Mouse (Mus musculus) c-Kit-positive CD71-negative TER-119-negative erythroid progenitor cells, embryonic 14.5 days (primary cell): Measurements from ENCODE around the gene Zbtb43.

Experiments used
- DNase-seq: peaks from one replicate; pipeline ENCODE4 v3.0.0-alpha.2; 2013; ENCODE audit warnings: low read depth

The Zbtb43 gene

DNA sequence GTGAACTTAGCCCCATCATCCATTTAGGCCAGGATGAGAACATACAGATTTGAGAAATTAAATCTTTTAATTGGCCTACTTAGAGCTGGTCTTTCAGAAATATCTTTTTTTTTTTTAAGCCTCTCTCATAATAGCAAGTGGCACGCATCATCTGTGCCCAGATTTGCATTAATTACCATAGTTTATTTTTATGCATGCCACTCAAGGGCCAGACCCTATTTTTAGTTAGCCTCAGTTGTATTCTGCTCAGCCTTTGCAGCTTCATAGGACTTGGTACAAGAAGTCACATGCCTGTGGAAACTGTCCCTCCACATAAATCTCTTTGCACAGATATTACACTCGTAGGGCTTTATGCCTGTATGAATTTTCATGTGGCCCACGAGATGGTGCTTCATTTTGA lies 14.9 kb downstream of the Zbtb43 start:
- no peak for DNase-seq

DNA sequence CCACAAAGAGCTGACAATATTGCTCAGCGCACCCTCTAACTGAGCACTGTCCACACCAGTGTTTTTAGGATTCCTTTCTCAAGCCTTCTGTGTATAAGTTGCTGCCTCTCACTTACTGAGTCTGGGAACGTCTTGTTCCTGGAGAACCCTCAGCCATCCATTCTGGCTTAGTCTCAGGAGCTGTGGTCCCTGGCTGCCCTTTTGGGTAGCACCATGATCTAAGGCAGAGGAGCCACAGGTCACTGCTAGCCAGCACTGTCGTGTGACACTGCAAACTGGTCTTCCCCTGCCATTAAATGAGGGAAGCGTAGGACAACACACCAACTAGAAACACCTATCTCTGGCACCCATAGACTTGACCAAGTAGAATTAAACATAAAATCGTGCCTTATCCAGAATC lies 15.6 kb downstream of the Zbtb43 start:
- no peak for DNase-seq

GRCm38 (mm10) chr2:33452140-33452539 lies 16.2 kb downstream of the Zbtb43 start:
- no peak for DNase-seq

- no peak for DNase-seq
Observed at GRCm38 (mm10) chr2:33451038-33451978, 17.1 kb downstream of the Zbtb43 start.

DNA sequence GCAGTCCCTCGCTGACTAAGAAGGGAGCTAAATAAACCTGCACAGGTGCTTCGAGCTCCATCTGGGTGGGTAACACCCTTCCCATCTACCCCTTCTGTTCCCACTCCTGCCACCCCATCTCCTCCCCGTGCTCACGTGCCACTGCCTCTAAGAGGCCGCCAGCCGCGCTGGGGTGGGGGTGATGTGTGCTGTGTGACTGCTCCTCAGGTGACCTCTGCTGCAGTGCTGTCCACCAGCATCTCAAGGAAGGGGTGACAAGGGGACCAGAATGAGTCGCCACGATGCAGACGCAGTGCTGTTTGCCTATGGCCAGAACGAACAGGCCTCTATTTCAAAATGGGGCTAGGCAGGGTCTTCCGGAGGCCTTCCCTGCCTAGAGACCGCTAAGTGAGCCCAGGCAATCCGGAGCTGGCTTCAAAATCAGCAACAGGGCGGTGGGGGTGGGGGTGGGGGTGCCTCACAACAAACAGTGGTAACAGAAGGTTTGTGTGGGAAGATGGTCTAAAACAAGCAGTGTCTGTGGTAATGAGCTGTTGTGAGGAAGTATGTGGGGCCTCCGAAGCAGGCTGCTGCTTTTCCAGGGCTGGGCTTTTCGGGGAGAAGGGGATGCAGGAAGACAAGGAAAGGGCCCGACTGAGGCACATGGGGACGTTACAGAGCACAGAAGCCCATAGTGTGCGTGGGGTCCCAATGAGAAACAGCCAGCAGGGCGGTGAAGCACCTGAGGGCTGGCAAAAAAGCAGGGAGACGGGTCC lies 19.1 kb downstream of the Zbtb43 start:
- no peak for DNase-seq

DNA sequence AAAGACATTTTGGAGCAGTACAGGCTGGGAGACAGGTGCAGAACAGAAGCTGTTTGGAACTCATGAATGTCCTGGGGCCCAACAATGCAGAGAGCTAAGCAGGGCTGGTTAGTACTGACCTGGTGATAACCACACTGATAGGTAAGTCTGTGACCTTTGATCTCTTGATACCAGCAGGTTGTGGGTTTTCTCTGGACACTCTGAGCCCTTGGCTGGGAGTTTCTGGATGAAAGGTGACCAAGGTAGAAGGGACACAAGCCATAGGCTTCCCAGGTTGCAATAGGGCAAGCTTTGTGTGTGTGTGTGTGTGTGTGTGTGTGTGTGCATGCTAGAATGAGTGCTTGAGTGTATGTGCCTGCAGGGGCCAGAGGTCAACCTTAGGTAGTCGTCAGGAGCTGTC lies 21.6 kb downstream of the Zbtb43 start:
- DNase-seq, result no peak

- DNase-seq, result no peak
Observed at GRCm38 (mm10) chr2:33445741-33446140, 22.6 kb downstream of the Zbtb43 start.

DNA sequence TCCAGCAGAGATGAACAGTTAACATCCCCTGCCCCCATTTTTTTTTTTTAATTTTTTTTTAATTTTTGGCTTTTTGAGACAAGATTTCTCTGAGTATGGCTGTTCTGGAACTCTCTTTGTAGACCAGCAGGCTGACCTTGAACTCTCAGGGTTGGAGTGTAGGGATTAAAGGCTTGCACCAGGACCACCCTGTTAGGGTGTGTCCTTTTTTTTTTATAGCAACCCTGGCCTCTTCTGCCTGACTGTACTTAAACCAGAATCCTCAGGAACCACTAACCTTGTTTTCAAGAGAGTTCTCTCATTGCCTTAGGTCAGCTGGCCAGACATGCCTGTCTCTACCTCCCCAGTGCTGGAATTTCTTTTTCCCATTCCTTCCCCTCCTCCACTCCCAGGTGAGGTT lies 23.5 kb downstream of the Zbtb43 start:
- DNase-seq, result no peak

DNA sequence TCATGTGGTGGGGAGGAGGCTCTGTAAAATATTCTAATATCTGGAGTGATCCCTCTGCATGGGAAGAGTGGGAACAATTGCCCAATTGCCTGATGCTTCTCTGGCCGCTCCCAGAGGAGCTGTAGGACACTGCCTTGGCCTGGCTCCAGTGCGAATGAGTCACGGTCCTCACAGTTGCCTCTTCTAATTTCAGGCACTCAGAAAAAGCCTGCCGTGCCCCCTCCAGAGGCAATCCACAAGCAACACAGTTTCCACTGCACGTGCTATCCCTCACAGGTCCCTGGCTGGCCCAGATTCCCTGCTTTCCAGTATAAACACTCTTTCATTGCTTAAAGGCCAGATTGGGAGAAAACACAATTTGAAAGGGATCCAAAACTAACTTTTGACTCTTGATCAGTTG lies 24.0 kb downstream of the Zbtb43 start:
- no peak for DNase-seq

DNA sequence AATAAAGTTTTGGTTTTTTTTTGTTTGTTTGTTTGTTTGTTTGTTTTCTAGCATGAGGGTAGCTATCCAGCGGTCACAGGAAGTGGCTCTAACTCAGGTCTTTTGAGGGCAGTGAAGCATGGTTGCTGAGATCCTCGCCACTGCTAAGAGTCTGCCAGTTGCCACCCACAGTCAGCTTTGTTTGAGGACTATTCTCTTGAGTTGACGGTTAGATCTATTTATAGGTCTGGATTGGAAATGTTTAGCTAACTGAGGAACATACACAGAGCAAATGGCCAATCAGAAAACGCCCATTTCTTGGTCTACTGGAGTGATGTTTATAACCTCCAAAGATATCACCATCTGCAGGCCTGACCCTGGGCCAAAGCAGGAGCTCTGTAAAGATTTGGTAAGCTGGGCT lies 25.7 kb downstream of the Zbtb43 start:
- DNase-seq, result no peak

- no peak for DNase-seq
Observed at GRCm38 (mm10) chr2:33440893-33441292, 27.5 kb downstream of the Zbtb43 start.

DNA sequence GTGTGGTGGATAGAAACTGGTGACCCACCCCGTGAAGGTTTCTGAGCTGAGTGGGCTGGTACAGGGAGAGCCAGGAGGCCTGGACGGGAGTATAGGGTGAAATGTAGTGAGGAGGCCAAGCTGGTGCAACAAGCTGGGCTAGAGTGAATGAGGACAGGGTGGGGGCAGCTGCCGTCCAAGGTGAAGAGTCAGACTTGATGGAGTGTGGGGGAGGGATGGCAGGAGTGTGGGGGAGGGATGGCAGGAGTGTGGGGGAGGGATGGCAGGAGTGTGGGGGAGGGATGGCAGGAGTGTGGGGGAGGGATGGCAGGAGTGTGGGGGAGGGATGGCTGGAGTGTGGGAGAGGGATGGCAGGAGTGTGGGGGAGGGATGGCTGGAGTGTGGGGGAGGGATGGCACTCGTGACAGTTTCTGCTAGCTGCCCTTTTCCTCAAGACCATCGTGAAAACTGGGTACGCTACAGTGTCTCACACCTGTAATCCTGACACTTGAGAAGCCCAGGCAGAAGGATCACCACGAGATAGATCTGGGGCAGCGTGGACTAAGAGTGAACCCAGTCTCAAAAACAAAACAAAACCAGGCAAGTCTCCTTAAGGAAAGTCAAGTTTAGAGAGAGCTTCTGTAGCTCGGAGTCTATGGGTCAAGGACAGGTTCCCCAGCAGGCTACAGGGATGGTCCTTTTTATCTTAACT lies 28.2 kb downstream of the Zbtb43 start:
- no peak for DNase-seq

DNA sequence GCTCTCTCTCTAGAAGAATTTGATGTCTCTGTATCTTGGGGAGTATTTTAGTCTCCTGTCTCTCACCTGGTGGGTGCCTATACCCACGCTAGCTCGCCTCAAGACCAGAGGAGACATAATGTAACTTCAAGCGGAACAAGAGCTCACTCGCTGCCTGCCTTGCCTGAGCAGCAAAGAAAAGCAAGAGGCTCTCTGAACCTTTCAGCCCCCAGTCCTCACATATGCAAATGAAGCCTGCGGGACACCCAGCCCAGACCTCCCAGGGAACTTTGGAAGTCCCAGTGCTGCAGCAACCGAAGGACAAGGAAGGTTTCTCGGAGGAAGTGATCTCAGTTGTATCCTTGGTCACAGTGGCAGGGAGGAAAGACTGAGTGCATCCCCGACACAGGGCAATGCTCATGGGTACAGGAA lies 28.9 kb downstream of the Zbtb43 start:
- no peak for DNase-seq

DNA sequence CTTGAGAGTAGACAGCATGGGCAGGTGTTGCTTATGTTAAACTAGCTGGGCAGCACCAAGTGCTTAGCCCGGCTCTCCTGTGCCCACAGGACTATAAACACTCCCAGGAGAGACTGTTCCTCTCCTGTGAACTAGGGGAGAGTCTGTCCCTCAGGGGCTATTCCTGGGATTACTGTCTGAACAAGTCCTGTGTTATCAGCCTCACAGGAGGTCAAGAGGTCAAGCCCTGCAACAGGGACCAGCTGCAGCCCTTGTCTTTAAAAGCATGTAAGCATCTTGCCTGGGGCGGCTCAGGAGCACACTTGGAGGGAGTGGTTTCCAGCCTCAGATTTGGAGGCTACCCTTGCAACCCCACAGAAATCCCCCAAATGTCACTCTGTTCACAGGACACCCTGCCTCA lies 30.0 kb downstream of the Zbtb43 start:
- DNase-seq, result no peak

DNA sequence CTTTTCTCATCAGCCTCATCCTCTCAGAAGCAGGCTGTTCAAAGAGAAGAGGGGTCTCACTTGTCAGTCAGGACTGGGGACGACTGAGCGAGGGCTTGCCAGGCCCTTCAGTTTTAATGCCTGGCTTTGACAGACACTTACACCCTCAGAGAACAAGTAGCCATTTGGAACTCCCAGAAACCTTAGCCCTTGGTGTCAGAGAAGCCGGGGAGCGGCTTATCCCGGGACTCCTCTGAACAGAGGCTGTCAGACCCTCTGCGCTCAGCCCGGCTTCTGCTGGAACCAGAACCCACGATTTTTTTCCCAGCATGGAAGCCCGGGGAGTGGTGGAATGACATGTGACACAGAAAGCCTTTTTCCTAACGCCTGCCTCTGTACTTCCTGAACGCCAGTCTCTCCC lies 31.2 kb downstream of the Zbtb43 start:
- DNase-seq, result no peak

GRCm38 (mm10) chr2:33436035-33436580 lies 32.3 kb downstream of the Zbtb43 start:
- no peak for DNase-seq

- DNase-seq, result no peak
Observed at GRCm38 (mm10) chr2:33435036-33435650, 33.2 kb downstream of the Zbtb43 start.

- DNase-seq, result peak; percentile 56
Observed at GRCm38 (mm10) chr2:33432877-33433276, 35.5 kb downstream of the Zbtb43 start.

GRCm38 (mm10) chr2:33430771-33431699 lies 37.3 kb downstream of the Zbtb43 start, which contains the start of gene Zbtb34:
Gene Zbtb34, minus strand, starts transcription at chr2:33431324.
- peak; percentile 37 for DNase-seq

- no peak for DNase-seq
Observed at GRCm38 (mm10) chr2:33430081-33430770, 38.1 kb downstream of the Zbtb43 start.
